Mouse (Mus musculus) bone marrow, adult 2 months (tissue): Measurements from ENCODE around the gene Fam71e1.

Experiments
- CTCF ChIP-seq: fragments of 200-500 bp; IDR thresholded peaks from 2 replicates; pipeline ENCODE4 v1.5.1; 2011; ENCODE audit warnings: low read length, control low read depth; ENCODE audit not compliant: control insufficient read depth, insufficient read depth
- POLR2A ChIP-seq: fragments of 200-500 bp; IDR thresholded peaks from 2 replicates; pipeline ENCODE4 v1.6.1; 2011; ENCODE audit warnings: low read depth, mild to moderate bottlenecking, control low read depth, low read length, borderline replicate concordance; ENCODE audit not compliant: control insufficient read depth

DNA sequence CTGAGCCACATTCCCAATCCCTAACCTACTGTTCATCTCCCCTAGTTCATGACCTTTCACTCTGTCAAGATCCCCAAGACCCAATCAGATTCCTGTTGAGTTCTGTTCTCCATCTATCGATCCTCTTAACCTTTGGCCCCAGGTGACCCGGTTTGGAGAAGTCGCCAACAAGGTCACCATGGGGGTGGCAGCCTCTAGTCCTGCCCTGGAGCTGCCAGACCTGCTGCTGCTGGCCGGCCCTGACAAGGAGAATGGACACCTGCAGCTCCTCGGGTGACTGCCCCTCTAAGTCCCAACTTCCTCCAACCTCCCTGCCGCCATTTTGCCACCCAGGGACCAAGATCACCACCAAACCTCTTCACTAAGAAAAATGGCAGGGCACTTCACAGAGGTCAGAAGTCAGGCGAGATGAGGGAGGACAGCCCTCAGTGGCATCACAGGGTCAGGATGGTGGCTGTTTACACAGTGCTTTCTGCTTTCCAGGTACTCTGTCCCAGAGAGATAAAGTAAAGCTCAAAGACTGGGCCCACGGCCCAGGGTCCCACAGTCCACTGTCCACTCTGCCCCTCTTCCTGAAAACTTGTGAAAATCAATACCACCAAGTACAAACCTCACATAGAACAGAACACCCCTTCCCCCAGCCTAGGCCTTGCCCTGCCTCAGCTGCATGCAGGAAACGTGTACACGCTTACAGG, 1.1 kb downstream of the Fam71e1 start:
- TF ChIP-seq CTCF (no peak), POLR2A (no peak)
